Mouse (Mus musculus) thymus, postnatal 4 days (tissue): ENCODE data around the gene Sv2a.
A peak's percentile ranks its signal among the peaks of the same experiment; 100 is the strongest.

ENCODE experiments used
- DNase-seq: peaks from one replicate; pipeline ENCODE4 v3.0.0; 2021

Sv2a gene

GRCm38 (mm10) chr3:96180727-96181477, at the start of gene Sv2a:
Gene Sv2a (plus strand): TSS chr3:96181151.
- DNase-seq, result peak; percentile 77

GRCm38 (mm10) chr3:96132478-96132877, 48.5 kb upstream of the Sv2a start:
- DNase-seq, result no peak

GRCm38 (mm10) chr3:96133327-96133905, 47.5 kb upstream of the Sv2a start:
- DNase-seq, result no peak

GRCm38 (mm10) chr3:96135011-96135410, 45.9 kb upstream of the Sv2a start:
- DNase-seq, result no peak

GRCm38 (mm10) chr3:96147950-96148349, 33.0 kb upstream of the Sv2a start:
- peak; percentile 46 for DNase-seq

GRCm38 (mm10) chr3:96151836-96152235, 29.1 kb upstream of the Sv2a start:
- DNase-seq, result no peak

- DNase-seq, result no peak
Observed at GRCm38 (mm10) chr3:96152611-96153010, 28.3 kb upstream of the Sv2a start.

- DNase-seq, result no peak
Observed at GRCm38 (mm10) chr3:96155501-96155900, 25.4 kb upstream of the Sv2a start.

- no peak for DNase-seq
Observed at GRCm38 (mm10) chr3:96159820-96160219, 21.1 kb upstream of the Sv2a start.

- no peak for DNase-seq
Observed at GRCm38 (mm10) chr3:96160222-96160802, 20.6 kb upstream of the Sv2a start.

- DNase-seq, result no peak
Observed at GRCm38 (mm10) chr3:96160803-96161516, 20.0 kb upstream of the Sv2a start.

- no peak for DNase-seq
Observed at GRCm38 (mm10) chr3:96161869-96162840, 18.8 kb upstream of the Sv2a start, which contains the start of gene Mtmr11. Gene Mtmr11 (plus strand): TSS chr3:96162004.

GRCm38 (mm10) chr3:96163040-96163439, 17.9 kb upstream of the Sv2a start:
- DNase-seq, result no peak

GRCm38 (mm10) chr3:96168466-96169158, 12.3 kb upstream of the Sv2a start:
- DNase-seq, result no peak

GRCm38 (mm10) chr3:96170276-96170675, 10.7 kb upstream of the Sv2a start:
- DNase-seq, result no peak

GRCm38 (mm10) chr3:96170976-96171545, 9.9 kb upstream of the Sv2a start:
- peak; percentile 47 for DNase-seq

- DNase-seq, result no peak
Observed at GRCm38 (mm10) chr3:96171583-96172196, 9.3 kb upstream of the Sv2a start.

- peak; percentile 86 for DNase-seq
Observed at GRCm38 (mm10) chr3:96172197-96173178, 8.5 kb upstream of the Sv2a start, which contains the start of gene Sf3b4. Gene Sf3b4 (plus strand): TSS chr3:96172332.

GRCm38 (mm10) chr3:96173185-96173584, 7.8 kb upstream of the Sv2a start:
- no peak for DNase-seq
